Comparison of ENCODE assay signal across 9 mouse cellular contexts in genomic region chr9:83962098-83963086, GRCm38 (mm10). TPM values are rescaled to one million over a fixed set of nuclear protein-coding genes. Genes with fewer than 3 reads are reported as not detected.
DNase-seq lines count a peak whose midpoint lies in the region; ATAC-seq lines count a peak whose summit lies in the region.
"Had no signal": no experiment of that assay in that cellular context is flagged by ENCODE, and none has a peak within 500 bp of the region (broad histone marks: within the 10 kb centered on the region; RNA-seq: fewer than 3 reads in every experiment).

No protein-coding gene starts in this region.

- no peaks in the 10 kb centered on the region for H3K27me3 ChIP-seq in embryonic facial prominence, embryonic 15.5 days
- H3K27me3 ChIP-seq: limb, embryonic 12.5 days; stomach, embryonic 15.5 days had no signal

- H3K4me1 ChIP-seq in embryonic facial prominence, embryonic 15.5 days: peaks cover 7% of the 10 kb centered on the region
- H3K4me1 ChIP-seq: stomach, embryonic 15.5 days had no signal

- H3K4me2 ChIP-seq in embryonic facial prominence, embryonic 15.5 days (replicated peaks): no peak overlapping the region
- H3K4me2 ChIP-seq: limb, embryonic 12.5 days; stomach, embryonic 15.5 days had no signal

- peak; percentile 60 for DNase-seq in 3T3-L1 (ENCODE audit: low read depth, low spot score)
- peak; percentile 95 for DNase-seq in Muller cell, postnatal 12 days (ENCODE audit: inconsistent ontology term)
- DNase-seq in heart, postnatal 4 days: peak; percentile 86
- peak; percentile 58 to 76 for DNase-seq in left cerebral cortex, postnatal 14 days (ENCODE audit: low spot score in 2 of 2)
- peak; percentile 52 for DNase-seq in ovary, adult 18-20 months (ENCODE audit: low spot score)

- no peaks in the 10 kb centered on the region for H3K36me3 ChIP-seq in embryonic facial prominence, embryonic 15.5 days
- H3K36me3 ChIP-seq: limb, embryonic 12.5 days; stomach, embryonic 15.5 days had no signal

- intact Hi-C loops in left cerebral cortex, postnatal 14 days (cut with DNase I): loop anchor here (10.0 kb wide), 1 partner anchor 142 kb away; no protein-coding TSS in a partner anchor

- H3K4me3 ChIP-seq in embryonic facial prominence, embryonic 15.5 days (replicated peaks): no peak overlapping the region
- H3K4me3 ChIP-seq: limb, embryonic 12.5 days; stomach, embryonic 15.5 days had no signal

- no peak overlapping the region for H3K27ac ChIP-seq in embryonic facial prominence, embryonic 15.5 days (replicated peaks)
- H3K27ac ChIP-seq: limb, embryonic 12.5 days; stomach, embryonic 15.5 days had no signal

- WGBS in embryonic facial prominence, embryonic 15.5 days: 61% methylated on average over 10 of the region's 10 CpGs

- H3K9ac ChIP-seq in embryonic facial prominence, embryonic 15.5 days: no peak overlapping the region
- H3K9ac ChIP-seq: limb, embryonic 12.5 days; stomach, embryonic 15.5 days had no signal

- no peaks in the 10 kb centered on the region for H3K9me3 ChIP-seq in embryonic facial prominence, embryonic 15.5 days (replicated peaks)
- H3K9me3 ChIP-seq: stomach, embryonic 15.5 days had no signal

- ATAC-seq in embryonic facial prominence, embryonic 15.5 days (ENCODE audit: insufficient number of reproducible peaks, low FRiP score, low TSS enrichment, low read depth): peak; percentile 47; the same call in 1 of the 2 replicates
- no peak for ATAC-seq in inflammation-experienced regulatory T-cells, adult 6 months

RNA-seq across cellular contexts. Expression of gene Bckdhb, which starts 37.4 kb away (rescaled TPM):
- polyA plus RNA-seq in embryonic facial prominence, embryonic 15.5 days (2015; fragmentation: Nextera tagmentation; extraction: Ambion mirVana): 38.8 and 42.3 TPM in 2 replicates
- total RNA-seq in heart, postnatal 4 days (2021): 10 to 100 TPM; 38.1 to 39.1 TPM
- total RNA-seq in left cerebral cortex, postnatal 14 days (2021): 10 to 100 TPM; 38.5 to 40.7 TPM
- 10 to 100 TPM in 2 of 3 experiments, 1 to 10 TPM in 1; 4.4 to 18.7 (median 12.6) TPM for polyA plus RNA-seq in inflammation-experienced regulatory T-cells, adult 6 months (2017; shearing (Covaris generic))
